Mouse (Mus musculus): ENCODE data around the gene Exosc7. TPM values are rescaled to one million over a fixed set of nuclear protein-coding genes. Genes with fewer than 3 reads are reported as not detected.

The Exosc7 gene
- 5.0 and 6.6 TPM in 2 replicates for polyA plus RNA-seq (2012; rRNA removed)

DNA sequence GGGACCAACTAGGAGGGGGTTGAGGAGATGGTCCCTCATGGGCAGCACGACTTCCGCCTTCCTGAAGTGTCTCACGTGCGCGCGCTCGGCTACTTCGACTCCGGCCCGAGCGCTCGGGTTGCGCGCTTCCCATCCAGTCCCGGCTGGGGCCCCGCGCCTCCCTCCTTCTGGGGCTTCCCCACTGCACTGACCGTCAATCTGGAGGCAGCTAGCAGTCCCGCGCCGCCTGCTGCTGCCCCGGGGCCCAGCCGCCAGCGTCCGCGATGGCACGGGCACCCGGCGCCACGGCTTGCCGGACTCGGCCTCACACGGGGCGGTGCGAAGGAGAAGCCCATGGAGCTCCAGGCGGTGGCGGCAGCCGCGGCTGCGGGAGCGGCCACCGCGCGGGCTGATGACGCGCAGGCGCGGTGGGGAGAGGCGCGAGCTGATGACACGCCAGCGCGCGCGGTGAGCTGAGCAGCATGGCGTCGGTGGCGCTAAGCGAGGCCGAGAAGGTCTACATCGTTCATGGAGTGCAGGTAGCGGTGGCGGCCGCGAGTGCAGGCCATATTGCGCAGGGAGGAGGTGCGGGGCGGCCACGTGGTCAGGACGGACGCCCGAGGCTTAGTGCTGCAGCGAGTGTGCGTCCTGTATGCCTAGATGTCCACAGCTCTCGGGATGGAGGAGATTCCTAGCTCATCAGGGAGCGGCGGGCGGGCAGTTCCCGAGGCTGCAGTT is at the start of gene Exosc7, which contains the start of gene Zdhhc3:
Exosc7 (plus strand) TSS at position 411 of the 717 bp plus-strand sequence.
Zdhhc3 (minus strand) TSS at position 401 of the 717 bp plus-strand sequence.

GRCm38 (mm10) chr9:123150241-123151020 is 37.4 kb downstream of the Exosc7 start, which contains the start of gene Clec3b:
Gene Clec3b (plus strand): TSS chr9:123150946.

Other genes with a start within 250 kb of the Exosc7 start
- gene Zfp445, start 247.2 kb upstream of the Exosc7 start, polyA plus RNA-seq (2012; rRNA removed), result 2.6 and 7.3 TPM in 2 replicates
- 0.71 and 1.3 TPM in 2 replicates for gene Zkscan7, start 227.5 kb upstream of the Exosc7 start, polyA plus RNA-seq (2012; rRNA removed)
- gene Zfp105, start 190.1 kb upstream of the Exosc7 start, polyA plus RNA-seq (2012; rRNA removed), result 0.03 and 0.12 TPM in 2 replicates
- 0.33 and 0.56 TPM in 2 replicates for gene 1110059G10Rik, start 162.2 kb upstream of the Exosc7 start, polyA plus RNA-seq (2012; rRNA removed)
- 0.15 and 0.41 TPM in 2 replicates for gene Kif15, start 162.2 kb upstream of the Exosc7 start, polyA plus RNA-seq (2012; rRNA removed)
- 7.4 and 12.7 TPM in 2 replicates for gene Tmem42, start 91.9 kb upstream of the Exosc7 start, polyA plus RNA-seq (2012; rRNA removed)
- gene Tgm4, start 78.5 kb upstream of the Exosc7 start, polyA plus RNA-seq (2012; rRNA removed), result 0.10 TPM in 1 of 2 replicates, not detected in the other
- 88.3 and 186 TPM in 2 replicates for gene Zdhhc3, start within 50 bp of the Exosc7 start, polyA plus RNA-seq (2012; rRNA removed)
- gene Clec3b, start 37.7 kb downstream of the Exosc7 start, polyA plus RNA-seq (2012; rRNA removed), result 84.1 and 84.3 TPM in 2 replicates
- 8.0 and 11.1 TPM in 2 replicates for gene Cdcp1, start 102.8 kb downstream of the Exosc7 start, polyA plus RNA-seq (2012; rRNA removed)
- 12.4 and 28.2 TPM in 2 replicates for gene Tmem158, start 147.5 kb downstream of the Exosc7 start, polyA plus RNA-seq (2012; rRNA removed)